Mouse (Mus musculus) frontal cortex, adult (tissue): ENCODE measurements around the gene Pou6f1.
"Not testable (repeated sequence)": the region's sequence is repeated elsewhere in the genome, so short reads cannot be mapped to it uniquely, and the experiment has no call there.

Experiments
- ATAC-seq: cut with Nextera tagmentation; 2 replicates; pipeline ENCODE4 v1.9.2; 2017; ENCODE audit warnings: mild to moderate bottlenecking, moderate library complexity, mixed read lengths; ENCODE audit not compliant: low TSS enrichment

Pou6f1 gene

DNA sequence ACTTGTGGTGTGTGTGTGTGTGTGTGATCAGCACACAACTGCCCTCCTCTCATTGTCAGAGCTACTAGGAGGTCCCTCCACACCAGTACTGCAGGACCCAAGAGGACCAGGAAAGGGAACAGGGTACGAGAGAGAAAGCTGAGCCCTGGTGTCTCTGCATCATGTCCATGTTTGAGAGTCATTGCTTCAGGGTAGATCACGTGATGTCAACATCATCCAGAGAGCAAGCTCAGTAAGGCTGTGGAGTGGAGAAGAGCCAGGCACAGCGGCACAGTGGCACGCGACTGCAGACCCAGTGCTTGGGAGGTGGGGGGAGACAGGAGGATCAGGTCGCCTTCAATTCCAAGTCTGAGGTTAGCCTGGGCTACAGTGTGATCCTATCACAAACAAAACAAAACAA is 23.4 kb downstream of the Pou6f1 start:
- ATAC-seq: no peak

DNA sequence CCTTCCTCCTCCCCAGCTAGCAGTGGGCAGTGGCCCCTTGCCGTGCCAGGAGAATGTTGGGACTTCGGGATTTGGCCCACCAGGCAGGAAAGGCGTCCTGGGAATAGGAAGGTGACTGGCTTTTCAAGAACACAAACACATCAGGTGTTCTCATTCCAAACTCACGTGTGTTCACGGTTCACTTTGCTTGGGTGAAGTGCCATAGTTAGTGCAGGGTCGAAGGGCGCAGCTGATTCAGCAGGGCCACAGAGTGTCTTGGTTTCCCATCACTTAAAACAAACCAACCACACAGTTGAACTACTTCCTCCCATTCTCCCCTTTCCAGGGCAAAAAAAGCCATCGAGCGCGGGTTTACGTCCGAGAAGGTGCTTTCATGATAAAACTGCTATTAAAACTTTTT is 24.4 kb downstream of the Pou6f1 start:
- no peak for ATAC-seq

- no peak for ATAC-seq
Measured at GRCm38 (mm10) chr15:100574378-100574777, 25.4 kb downstream of the Pou6f1 start.

DNA sequence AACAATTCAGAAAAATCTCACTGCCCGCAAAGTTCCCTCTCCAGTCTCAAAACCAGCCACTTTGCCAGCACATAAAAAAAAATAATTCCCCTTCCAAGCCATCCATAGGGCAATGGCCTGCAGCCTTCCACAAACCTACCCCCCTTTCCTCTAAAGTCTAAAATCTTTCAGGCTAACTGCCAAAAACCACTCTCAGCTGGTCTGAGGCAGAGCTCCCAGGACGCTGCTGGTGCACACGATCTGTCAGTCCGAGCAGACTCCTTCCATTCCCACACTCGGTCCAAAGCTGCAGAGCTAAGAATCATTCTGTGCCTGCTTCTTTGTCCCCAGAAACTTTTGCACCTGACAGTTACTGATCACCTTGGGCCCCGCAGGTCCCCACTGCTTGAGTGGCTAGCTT is 25.8 kb downstream of the Pou6f1 start:
- ATAC-seq: no peak

DNA sequence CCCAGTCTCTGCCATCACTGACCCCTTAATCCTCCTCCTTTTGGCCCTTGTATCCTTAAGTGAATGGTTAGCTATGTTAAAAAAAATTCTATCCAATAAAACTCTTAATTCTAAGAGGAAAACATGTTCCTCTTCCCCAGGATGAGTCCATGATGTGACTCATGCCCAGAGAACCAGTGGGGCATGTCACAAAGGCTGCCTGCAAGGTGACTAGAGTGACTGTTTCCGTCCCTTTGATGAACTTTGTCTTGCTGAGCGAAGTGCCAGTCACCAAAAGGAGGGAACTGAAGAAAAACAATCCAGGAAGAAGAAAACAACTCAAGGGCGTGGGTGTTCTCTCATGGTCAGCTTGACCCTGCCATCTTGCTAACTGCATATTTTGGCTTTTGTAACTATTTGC is 30.5 kb downstream of the Pou6f1 start:
- no peak for ATAC-seq

DNA sequence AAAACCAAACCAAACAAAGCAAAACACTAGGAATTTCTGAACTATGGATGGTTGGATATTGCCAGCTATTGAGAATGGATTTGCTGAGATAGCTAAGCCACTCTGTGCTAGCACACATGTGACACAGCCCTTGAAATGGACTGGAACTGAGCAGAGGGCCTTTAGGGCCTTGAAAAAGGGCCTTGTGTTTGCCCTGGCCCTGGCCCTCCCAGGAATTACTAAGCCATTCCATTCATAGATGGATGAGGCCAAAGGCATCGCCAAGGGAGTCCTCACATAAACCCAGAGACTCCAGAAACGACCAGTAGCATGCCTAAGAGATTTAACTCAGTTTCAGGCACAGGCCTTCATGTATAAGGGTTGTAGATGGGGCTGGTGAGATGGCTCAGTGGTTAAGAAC is 33.3 kb downstream of the Pou6f1 start:
- ATAC-seq: no peak

- ATAC-seq: no peak
Measured at GRCm38 (mm10) chr15:100557705-100558433, 41.9 kb downstream of the Pou6f1 start.

DNA sequence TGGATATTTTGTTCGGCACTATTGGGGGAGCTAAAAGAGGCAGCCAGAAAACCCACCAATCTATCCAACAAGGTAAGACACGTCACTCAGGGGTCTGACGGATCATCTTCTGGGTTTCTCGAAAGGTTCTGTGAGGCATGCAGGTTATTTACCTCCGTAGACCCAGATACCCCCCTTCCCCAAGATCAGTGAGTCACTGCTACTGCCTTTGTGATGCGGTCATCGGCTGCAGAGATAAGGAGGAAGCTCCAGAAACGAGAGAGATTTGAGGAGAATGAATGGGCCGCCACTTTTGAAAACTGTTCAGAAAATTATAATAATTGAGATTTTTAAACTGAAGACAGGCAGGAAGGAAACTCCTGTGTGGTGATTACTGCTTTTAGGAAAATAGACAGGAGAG is 43.4 kb downstream of the Pou6f1 start:
- ATAC-seq: no peak

- ATAC-seq: no peak
Measured at GRCm38 (mm10) chr15:100555965-100556364, 43.8 kb downstream of the Pou6f1 start.

GRCm38 (mm10) chr15:100551326-100552307 is 48.2 kb downstream of the Pou6f1 start, which contains the start of gene Tfcp2:
Gene Tfcp2, minus strand, starts transcription at chr15:100552008.
- peak; percentile 100 for ATAC-seq

DNA sequence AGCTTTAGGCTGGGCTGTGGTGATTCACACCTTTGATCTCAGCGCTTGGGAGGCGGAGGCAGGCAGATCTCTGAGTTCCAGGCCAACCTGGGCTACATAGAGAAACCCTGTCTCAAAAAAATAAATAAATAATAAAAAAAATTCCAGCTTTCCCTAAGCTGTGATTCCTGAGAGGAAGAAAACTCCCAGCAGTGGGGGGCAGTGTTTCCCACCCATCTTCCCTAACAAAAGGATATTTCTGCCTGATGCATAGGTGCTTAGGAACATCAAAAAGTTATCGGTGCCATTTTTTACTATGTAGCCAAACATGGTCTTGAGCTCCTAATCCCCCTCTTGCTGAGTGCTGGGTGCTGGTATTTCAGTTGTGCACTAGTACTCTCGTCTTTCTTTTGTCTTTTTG is 49.5 kb downstream of the Pou6f1 start:
- ATAC-seq: no peak

- not testable (repeated sequence) for ATAC-seq
Measured at GRCm38 (mm10) chr15:100543651-100544030, 56.1 kb downstream of the Pou6f1 start.

DNA sequence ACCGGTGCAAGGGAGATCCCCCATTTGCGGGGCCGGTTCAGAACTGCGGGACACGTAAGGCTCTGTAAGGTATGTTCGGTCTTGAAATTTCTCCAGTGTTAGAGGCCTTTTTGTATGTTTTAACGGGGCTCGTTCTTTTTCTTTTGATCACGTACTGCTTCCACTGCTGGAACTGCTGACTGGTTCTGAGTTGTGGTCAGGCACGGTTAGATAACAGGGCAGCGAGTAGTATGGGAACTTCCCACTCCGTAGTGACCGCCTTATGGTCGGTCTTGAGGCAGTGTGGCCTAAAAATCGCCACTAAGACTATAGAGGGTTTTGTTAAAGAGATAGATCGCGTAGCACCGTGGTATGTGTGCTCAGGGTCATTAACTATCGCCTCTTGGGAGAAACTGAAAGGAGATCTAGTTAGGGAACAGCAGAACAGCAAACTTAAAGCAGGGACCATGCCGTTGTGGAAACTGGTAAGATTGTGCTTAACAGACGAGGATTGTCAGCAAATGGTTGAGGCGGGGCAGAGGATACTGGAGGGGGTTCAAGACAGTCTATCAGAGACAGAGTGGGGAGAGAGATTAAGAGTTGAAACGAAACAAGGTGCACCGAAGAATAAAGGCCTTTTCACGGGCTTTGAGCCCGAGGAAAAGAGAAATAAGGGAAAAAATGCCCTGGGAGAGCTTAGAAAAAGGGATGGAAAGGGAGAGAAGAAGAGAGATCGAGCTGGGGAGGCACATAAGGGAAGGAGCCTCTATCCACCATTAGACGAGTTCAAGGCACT is 56.7 kb downstream of the Pou6f1 start:
- ATAC-seq: not testable (repeated sequence)

DNA sequence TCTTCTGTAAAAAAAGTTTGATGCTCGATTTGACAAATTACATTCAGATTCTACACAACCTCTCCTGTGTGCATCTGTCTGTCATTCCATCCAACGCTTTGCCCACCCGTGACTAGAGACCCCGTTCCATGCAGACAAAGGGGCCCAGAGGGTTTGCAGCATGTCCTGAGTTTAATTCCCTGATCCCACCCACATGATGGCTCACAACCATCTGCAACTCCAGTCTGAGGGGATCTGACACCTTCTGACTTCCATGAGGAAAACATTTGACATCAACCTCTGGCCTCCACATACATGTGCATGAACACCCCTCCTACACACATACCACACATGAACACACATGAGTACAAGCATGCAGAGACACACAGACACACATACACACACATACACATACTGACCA is 58.4 kb downstream of the Pou6f1 start:
- ATAC-seq: no peak

- not testable (repeated sequence) for ATAC-seq
Measured at GRCm38 (mm10) chr15:100541001-100541400, 58.8 kb downstream of the Pou6f1 start.

DNA sequence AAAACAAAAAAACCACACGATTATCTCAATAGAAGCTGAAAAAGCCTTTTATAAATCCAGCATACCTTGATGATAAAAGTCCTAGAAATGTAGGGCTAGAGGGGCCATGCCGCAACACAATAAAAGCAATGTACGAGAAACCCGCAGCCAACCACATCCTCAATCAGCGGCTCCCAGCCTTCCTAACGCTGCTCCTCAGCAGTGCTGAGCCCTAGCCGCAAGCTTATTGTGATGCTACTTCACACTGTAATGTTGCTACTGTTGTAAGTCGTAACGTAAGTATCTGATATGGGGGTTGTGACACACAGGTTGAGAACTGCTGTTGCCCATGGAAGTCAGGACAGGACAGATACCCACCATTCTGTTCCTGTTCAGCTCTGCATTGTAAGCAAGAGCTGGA is 60.4 kb downstream of the Pou6f1 start:
- no peak for ATAC-seq

- no peak for ATAC-seq
Measured at GRCm38 (mm10) chr15:100537913-100538312, 61.9 kb downstream of the Pou6f1 start.

GRCm38 (mm10) chr15:100527900-100528299 is 71.9 kb downstream of the Pou6f1 start:
- no peak for ATAC-seq

GRCm38 (mm10) chr15:100525405-100525804 is 74.4 kb downstream of the Pou6f1 start:
- no peak for ATAC-seq
